8 mouse cellular contexts compared by ENCODE assay signal in the genomic region with DNA sequence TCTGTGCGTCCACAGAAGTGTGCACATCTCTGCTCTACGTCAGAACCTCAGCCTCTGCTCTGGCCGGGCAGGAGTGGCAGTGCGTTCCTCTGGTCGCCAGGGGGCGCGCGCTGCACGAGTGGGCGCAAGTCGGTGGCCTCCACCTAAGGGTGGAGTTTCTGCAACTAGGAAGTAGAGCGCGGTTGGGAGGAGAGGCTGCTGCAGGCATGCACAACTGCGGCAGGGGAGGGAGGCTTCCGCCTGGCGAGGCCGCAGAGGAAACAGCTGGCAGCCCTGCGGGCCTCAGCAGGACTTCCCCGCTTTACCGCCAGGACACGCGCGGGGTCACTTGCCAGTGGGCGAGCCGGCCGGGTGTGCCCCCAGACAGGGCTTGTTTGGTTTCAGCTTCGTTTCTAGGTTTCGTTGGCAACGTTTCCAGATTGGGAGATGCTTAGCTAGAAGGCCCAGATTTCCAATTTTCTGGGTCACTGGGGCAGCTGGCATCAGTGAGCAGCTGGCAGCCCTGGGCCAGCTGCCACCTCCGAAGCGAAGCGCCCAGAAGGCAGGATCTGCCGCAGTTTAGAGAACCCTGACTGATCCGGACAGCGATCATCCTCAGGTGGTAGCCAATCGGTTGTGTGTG. TPM values are rescaled to one million over a fixed set of nuclear protein-coding genes. Genes with fewer than 3 reads are reported as not detected.
DNase-seq lines count a peak whose midpoint lies in the region; ATAC-seq and TF ChIP-seq lines count a peak whose summit lies in the region.

No protein-coding gene starts in this region.

- H3K9ac ChIP-seq in intestine, postnatal 0 days (ENCODE audit: low read depth, low read length), result peak overlapping the region; percentile 65

- peak overlapping the region; percentile 83 for H3K4me2 ChIP-seq in intestine, postnatal 0 days (replicated peaks; ENCODE audit: low read depth)

- no peaks in the 10 kb centered on the region for H3K27me3 ChIP-seq in intestine, postnatal 0 days (replicated peaks; ENCODE audit: control insufficient read depth, insufficient read depth, low read length)
- H3K27me3 ChIP-seq in midbrain, embryonic 10.5 days (ENCODE audit: low read depth, poor library complexity, severe bottlenecking), result no peaks in the 10 kb centered on the region

- TF ChIP-seq CTCF in intestine, postnatal 0 days (IDR thresholded peaks at IDR 0.05; ENCODE audit: low read depth), result peak; percentile 100

- intact Hi-C loops in left cerebral cortex, postnatal 36 days (cut with DNase I), result no loop called here

- H3K4me3 ChIP-seq in intestine, postnatal 0 days (ENCODE audit: low read depth, low read length), result peak overlapping the region; percentile 52
- H3K4me3 ChIP-seq in midbrain, embryonic 10.5 days, result peak overlapping the region; percentile 57

- DNase-seq in adrenal gland, postnatal 10 days, result peak; percentile 97
- DNase-seq in embryo, embryonic 9.5 days (ENCODE audit: extremely low spot score), result peak; percentile 86
- DNase-seq in gastrocnemius, postnatal 4 days (ENCODE audit: low spot score in 2 of 2), result peak; percentile 88 to 92
- peak; percentile 90 to 92 for DNase-seq in left cerebral cortex, postnatal 36 days (ENCODE audit: low spot score in 2 of 2)
- DNase-seq in midbrain, embryonic 10.5 days (ENCODE audit: low spot score), result peak; percentile 88
- peak; percentile 86 to 88 for DNase-seq in right cerebral cortex, postnatal 36 days (ENCODE audit: low spot score in 2 of 2)
- DNase-seq in urinary bladder, postnatal 4 days (ENCODE audit: low spot score in 2 of 2), result peak; percentile 89 to 95

- H3K4me1 ChIP-seq in intestine, postnatal 0 days (replicated peaks; ENCODE audit: control insufficient read depth, insufficient read depth, low read length), result no peaks in the 10 kb centered on the region
- H3K4me1 ChIP-seq in midbrain, embryonic 10.5 days, result peaks cover 11% of the 10 kb centered on the region

- ATAC-seq in intestine, postnatal 0 days, result peak; percentile 92

- no peaks in the 10 kb centered on the region for H3K9me3 ChIP-seq in intestine, postnatal 0 days (ENCODE audit: control insufficient read depth)
- no peaks in the 10 kb centered on the region for H3K9me3 ChIP-seq in midbrain, embryonic 10.5 days (replicated peaks)

- 6% methylated on average over 36 of the region's 36 CpGs for WGBS in intestine, postnatal 0 days
- 9% methylated on average over 36 of the region's 36 CpGs for WGBS in midbrain, embryonic 10.5 days

- H3K27ac ChIP-seq in intestine, postnatal 0 days (ENCODE audit: low read depth, low read length), result peak overlapping the region; percentile 58
- H3K27ac ChIP-seq in midbrain, embryonic 10.5 days (replicated peaks), result peak overlapping the region; percentile 76

- peaks cover 40% of the 10 kb centered on the region for H3K36me3 ChIP-seq in intestine, postnatal 0 days (ENCODE audit: control insufficient read depth, insufficient read depth)
- H3K36me3 ChIP-seq in midbrain, embryonic 10.5 days, result peaks cover 51% of the 10 kb centered on the region

RNA-seq across cellular contexts. Expression of a gene that starts 22.1 kb away (rescaled TPM):
- total RNA-seq in adrenal gland, postnatal 10 days (2021), result 10 to 100 TPM; 59.4 to 61.0 TPM
- 10 to 100 TPM; 22.0 to 22.4 TPM for total RNA-seq in gastrocnemius, postnatal 4 days (2021)
- 87.8 and 98.2 TPM in 2 replicates for polyA plus RNA-seq in intestine, postnatal 0 days (2015; fragmentation: Nextera tagmentation; extraction: Ambion mirVana)
- 10 to 100 TPM; 19.0 to 21.5 TPM for total RNA-seq in left cerebral cortex, postnatal 36 days (2021)
- 27.1 and 27.2 TPM in 2 replicates for polyA plus RNA-seq in midbrain, embryonic 10.5 days (2016; fragmentation: Nextera tagmentation; extraction: Ambion mirVana)

RNA-seq across cellular contexts. Expression of a gene that starts 28.7 kb away (rescaled TPM):
- total RNA-seq in adrenal gland, postnatal 10 days (2021), result 10 to 100 TPM; 32.4 to 32.9 TPM
- 10 to 100 TPM; 27.5 to 32.2 TPM for total RNA-seq in gastrocnemius, postnatal 4 days (2021)
- 34.8 and 35.7 TPM in 2 replicates for polyA plus RNA-seq in intestine, postnatal 0 days (2015; fragmentation: Nextera tagmentation; extraction: Ambion mirVana)
- 1 to 10 TPM; 3.8 to 4.0 TPM for total RNA-seq in left cerebral cortex, postnatal 36 days (2021)
- polyA plus RNA-seq in midbrain, embryonic 10.5 days (2016; fragmentation: Nextera tagmentation; extraction: Ambion mirVana), result 75.6 and 88.2 TPM in 2 replicates

Comparison
In these comparisons a context has a peak if more than half of its experiments do, and no peak if none do; other contexts are left out.
1. Peak in every context shown above with its lines: DNase-seq, ATAC-seq, H3K4me3 ChIP-seq and H3K27ac ChIP-seq.
2. RNA of a gene that starts 28.7 kb away (total RNA-seq): 32.4 to 32.9 TPM in adrenal gland, postnatal 10 days and 27.5 to 32.2 TPM in gastrocnemius, postnatal 4 days; 3.8 to 4.0 TPM in left cerebral cortex, postnatal 36 days; every median in the first group is over 4 times any median in the second.